Mouse (Mus musculus): ENCODE measurements around the gene Git1. TPM values are rescaled to one million over a fixed set of nuclear protein-coding genes. Genes with fewer than 3 reads are reported as not detected.
"Not testable (repeated sequence)": the region's sequence is repeated elsewhere in the genome, so short reads cannot be mapped to it uniquely, and the experiment has no call there.

Gene Git1
- total RNA-seq, 2 experiments from 2014 or later = 51.3 TPM

DNA sequence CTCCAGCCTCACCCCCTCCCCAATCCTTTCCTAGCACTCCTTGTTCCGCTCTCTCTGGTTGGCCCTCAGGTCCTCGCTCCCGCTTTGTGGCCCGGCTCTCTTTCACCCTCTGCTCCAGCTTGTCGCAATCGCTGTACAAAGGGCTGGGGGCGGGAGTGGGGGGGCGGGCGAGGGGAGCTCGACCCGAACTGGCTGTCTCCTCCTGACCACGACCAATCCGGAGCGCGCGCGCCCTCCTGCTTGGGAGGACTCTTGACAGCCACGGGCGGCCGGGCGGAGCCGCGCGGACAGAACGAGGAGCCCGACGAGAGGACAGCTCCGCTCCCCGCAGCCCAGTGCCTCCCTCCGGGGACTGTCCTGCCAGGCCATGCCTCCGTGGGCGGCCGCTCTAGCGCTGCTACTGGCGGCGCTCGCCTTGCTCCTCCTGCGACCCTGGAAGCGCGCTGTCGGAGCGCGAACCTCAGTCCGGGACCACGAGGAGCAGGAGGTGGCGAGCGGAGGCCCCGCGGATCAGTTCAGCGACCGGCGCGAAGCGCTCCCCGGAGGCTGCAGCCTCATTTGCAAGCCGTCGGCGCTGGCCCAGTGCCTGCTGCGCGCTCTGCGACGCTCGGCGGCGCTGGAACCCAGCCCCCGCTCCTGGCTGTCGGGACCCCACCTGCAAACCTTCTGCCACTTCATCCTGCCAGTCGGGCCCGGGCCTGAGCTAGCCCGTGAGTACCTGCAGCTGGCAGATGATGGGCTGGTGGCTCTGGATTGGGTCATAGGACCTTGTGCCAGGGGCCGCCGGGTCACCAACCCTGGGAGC is 21.7 kb downstream of the Git1 start, which contains the start of gene Abhd15:
Gene Abhd15, plus strand, starts transcription at position 290 of the 805 bp plus-strand sequence.
- intact Hi-C loops (cut with DNase I) = loop anchor here (10.0 kb wide), 1 partner anchor 90 kb away; the partner anchor contains the start of gene Taok1
- DNase-seq (ENCODE audit: low spot score) = peak; percentile 80

GRCm38 (mm10) chr11:77515637-77516552 is 22.5 kb downstream of the Git1 start, which contains the start of gene Trp53i13:
Trp53i13 (minus strand) TSS chr11:77515980.
- intact Hi-C loops (cut with DNase I) = loop anchor here (10.0 kb wide), 1 partner anchor 89 kb away; the partner anchor contains the start of gene Taok1
- DNase-seq (ENCODE audit: low spot score) = peak; percentile 9

GRCm38 (mm10) chr11:77516553-77517425 is 23.4 kb downstream of the Git1 start:
- DNase-seq (ENCODE audit: low spot score) = no peak
- intact Hi-C loops (cut with DNase I) = loop anchor here (10.0 kb wide), 1 partner anchor 88 kb away; the partner anchor contains the start of gene Taok1

DNA sequence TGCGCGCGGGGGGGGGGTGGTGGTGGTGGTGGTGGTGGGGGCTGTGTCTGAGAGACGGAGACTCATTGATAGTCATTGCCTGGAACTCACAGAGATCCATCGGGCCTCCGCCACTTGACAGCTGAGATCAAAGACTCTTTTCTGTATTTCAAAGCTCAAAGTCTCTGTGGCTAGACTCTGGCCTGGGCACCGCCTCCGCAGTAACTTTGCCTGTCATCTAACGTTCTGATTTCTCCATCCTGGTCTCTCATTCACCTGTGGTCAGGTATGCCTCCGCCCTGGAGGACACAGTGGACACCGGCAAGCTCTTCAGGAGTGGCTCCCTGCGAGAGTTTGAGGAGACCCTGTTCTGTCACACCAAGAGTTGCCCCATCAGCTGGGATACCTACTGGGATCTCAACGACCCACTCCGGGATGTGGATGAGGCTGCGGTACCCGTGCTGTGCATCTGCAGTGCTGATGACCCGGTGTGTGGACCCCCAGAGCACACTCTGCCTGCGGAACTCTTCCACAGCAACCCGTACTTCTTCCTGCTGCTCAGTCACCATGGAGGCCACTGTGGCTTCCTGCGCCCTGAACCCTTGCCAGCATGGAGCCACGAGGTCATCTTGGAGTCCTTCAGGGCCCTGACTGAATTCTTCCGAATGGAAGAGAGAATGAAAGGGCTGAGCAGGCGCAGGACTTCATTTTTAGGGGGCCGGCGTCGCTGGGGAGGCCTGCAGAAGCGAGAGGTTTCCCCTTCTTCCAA is 24.9 kb downstream of the Git1 start:
- intact Hi-C loops (cut with DNase I) = loop anchor here (10.0 kb wide), 1 partner anchor 87 kb away; the partner anchor contains the start of gene Taok1
- no peak for DNase-seq (ENCODE audit: low spot score)

- DNase-seq (ENCODE audit: low spot score) = peak; percentile 21
- intact Hi-C loops (cut with DNase I) = loop anchor here (10.0 kb wide), 1 partner anchor 86 kb away; the partner anchor contains the start of gene Taok1
Observed at GRCm38 (mm10) chr11:77519043-77519442, 25.7 kb downstream of the Git1 start, which contains the start of gene Gm10392. Gm10392 (minus strand) TSS chr11:77519198.

DNA sequence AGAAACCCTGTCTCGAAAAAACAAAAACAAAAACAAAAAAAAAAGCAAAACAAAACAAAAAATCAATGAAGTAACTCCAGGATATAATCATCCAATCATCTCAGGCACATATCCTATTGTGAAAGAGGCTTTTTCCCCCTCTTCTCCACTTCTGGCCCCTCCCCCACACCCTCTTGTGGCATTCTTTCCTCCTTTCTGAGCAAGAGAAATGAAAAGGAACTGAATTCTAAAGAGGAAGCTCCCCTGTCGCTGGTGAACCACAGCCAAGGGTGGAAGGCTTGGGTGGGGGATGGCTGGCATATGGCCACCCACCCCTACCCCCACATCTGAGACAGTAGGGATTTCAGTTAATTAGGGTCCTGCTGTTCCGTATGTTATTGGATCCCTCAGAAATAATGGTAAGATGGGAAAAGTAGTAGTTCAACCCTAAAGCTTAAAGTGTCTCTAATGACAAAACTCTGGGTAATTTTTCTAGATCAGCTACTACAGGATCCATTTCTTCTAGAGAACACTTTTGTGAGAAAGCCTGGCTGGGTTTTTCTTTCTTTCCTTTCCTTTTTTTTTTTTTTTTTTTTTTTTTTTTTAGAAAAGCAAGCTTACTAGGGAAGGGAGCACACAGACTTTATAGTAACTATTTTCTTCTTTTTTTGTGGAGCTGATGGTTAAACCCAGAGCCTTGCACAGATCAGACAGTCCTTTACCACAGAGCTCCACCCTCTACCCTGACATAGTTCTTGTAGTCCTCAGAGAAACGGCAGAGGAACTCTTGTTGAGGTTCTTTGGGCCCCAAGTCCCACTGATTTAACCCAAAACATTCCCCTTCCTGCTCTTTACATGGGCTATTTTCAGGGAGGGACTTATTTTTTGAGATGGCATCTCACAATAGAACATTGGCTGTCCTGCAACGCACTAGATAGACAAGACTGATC is 27.5 kb downstream of the Git1 start:
- intact Hi-C loops (cut with DNase I) = no loop called here
- DNase-seq (ENCODE audit: low spot score) = peak; percentile 6

DNA sequence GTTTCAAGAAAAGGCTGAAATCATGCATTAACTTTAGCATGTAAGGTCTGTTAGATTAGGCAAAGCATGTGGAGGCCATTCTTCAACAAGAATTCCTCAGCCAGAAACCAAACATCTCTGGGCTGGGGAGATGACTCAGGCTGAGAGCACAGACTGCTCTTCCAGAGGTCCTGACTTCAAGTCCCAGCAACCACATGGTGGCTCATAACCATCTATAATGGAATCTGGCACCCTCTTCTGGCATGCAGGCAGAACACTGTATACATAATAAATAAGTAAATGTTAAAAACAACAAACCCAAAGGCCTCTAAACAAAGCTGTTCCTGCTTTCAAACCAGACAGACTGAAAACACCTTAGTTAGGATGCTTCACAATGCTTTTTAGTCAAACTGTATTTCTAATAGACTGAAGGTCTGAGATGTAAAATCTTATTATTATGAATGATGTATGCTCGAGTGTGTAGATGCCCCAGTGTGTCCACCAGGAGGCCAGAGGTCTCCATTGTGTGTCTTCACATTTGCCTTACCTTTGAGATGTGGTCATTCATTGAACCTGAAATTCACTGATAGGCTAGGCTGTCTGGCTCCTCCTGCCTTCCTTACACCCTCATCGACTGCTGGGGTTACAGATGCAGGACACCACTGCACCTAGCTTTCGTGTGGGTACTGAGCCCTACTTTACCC is 32.6 kb downstream of the Git1 start:
- intact Hi-C loops (cut with DNase I) = no loop called here
- DNase-seq (ENCODE audit: low spot score) = no peak

DNA sequence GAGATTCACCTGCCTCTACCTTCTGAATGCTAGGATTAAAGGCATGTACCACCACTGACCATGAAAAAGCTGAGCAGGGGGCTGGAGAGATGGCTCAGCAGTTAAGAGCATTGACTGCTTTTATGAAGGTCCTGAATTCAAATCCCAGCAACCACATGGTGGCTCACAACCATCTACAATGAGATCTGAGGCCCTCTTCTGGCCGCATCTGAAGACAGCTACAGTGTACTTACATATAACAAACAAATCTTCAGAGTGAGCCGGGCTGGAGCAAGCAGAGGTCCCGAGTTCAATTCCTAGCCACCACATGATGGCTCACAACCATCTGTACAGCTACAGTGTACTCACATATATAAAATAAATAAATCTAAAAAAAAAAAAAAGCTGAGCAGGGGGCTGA is 35.1 kb downstream of the Git1 start:
- DNase-seq (ENCODE audit: low spot score); intact Hi-C loops (cut with DNase I): not testable (repeated sequence)

- no peak for DNase-seq (ENCODE audit: low spot score)
- intact Hi-C loops (cut with DNase I) = no loop called here
Observed at GRCm38 (mm10) chr11:77529644-77530043, 36.3 kb downstream of the Git1 start.

DNA sequence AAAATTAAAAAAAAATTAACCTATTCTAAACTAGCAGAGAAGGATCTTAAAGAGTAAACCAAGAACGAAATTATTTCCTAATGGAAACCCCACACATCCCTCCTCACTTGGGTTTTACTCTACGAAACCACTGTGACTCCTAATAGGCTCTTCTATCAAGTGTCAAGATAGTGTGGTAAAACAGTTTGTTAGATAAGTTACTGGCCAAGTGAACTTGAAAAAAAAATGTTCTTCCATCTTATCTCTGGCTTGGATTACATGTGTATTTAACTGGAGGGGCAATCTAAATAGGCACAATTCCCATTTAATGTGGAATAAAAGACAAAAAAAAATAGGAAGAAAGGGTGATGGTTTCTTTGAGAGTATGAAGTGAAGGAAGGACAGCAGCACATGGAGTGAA is 37.5 kb downstream of the Git1 start:
- no peak for DNase-seq (ENCODE audit: low spot score)
- intact Hi-C loops (cut with DNase I) = no loop called here

GRCm38 (mm10) chr11:77532202-77532846 is 39.0 kb downstream of the Git1 start:
- DNase-seq (ENCODE audit: low spot score) = no peak
- intact Hi-C loops (cut with DNase I) = no loop called here

DNA sequence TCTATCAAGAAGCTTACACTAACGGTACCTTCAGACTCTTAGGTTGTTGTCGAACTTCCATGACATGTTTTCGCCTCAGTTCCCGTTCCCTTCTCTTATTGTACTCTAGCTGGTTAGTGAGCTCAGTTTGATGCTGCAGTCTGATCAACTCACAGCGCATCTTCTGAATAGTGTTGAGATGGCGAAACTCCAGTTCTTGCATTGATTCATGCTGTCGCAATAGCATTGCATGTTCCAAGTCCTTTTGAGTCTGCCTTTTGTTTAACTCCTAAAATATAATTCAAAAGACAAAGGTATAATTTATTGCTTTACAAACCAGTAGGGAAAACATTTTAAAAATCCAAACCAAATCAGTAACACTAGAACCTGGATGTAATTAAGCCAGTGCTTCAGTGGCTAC is 51.9 kb downstream of the Git1 start:
- DNase-seq (ENCODE audit: low spot score) = no peak
- intact Hi-C loops (cut with DNase I) = no loop called here

Other genes with a start within 250 kb of the Git1 start
- gene Coro6, start 31.2 kb upstream of the Git1 start, total RNA-seq (2021) = 100 to 1,000 TPM; 203 to 217 TPM
- gene Ankrd13b, start 3.9 kb upstream of the Git1 start, total RNA-seq (2021) = 10 to 100 TPM; 10.7 to 11.7 TPM
- 1 to 10 TPM; 1.9 to 2.0 TPM for gene Abhd15, start 21.6 kb downstream of the Git1 start, total RNA-seq (2021)
- 1 to 10 TPM; 8.4 to 9.6 TPM for gene Trp53i13, start 22.4 kb downstream of the Git1 start, total RNA-seq (2021)
- not detected for gene Gm10392, start 25.6 kb downstream of the Git1 start, total RNA-seq (2021)
- gene Taok1, start 114.3 kb downstream of the Git1 start, total RNA-seq (2021) = 10 to 100 TPM; 51.8 to 58.4 TPM
- 10 to 100 TPM; 45.6 to 54.3 TPM for gene Nufip2, start 192.6 kb downstream of the Git1 start, total RNA-seq (2021)
- not detected for gene Cryba1, start 231.7 kb downstream of the Git1 start, total RNA-seq (2021)